Mouse (Mus musculus) lung, adult 2 months (tissue): ENCODE data around the gene Acss2.

Experiments
- CTCF ChIP-seq: fragments of 200-500 bp; IDR thresholded peaks from 2 replicates; pipeline ENCODE4 v1.5.1; 2011; ENCODE audit warnings: mild to moderate bottlenecking, low read length, control low read depth; ENCODE audit not compliant: insufficient read depth
- POLR2A ChIP-seq: fragments of 200-500 bp; IDR thresholded peaks from 2 replicates; pipeline ENCODE4 v1.6.1; 2011; ENCODE audit warnings: low read depth, mild to moderate bottlenecking, control low read depth, low read length, borderline replicate concordance; ENCODE audit errors: extremely low read depth

- no peak for TF ChIP-seq POLR2A
- TF ChIP-seq CTCF = no peak
Observed at GRCm38 (mm10) chr2:155616971-155617370, 99.2 kb downstream of the Acss2 start.
